Mouse (Mus musculus): ENCODE results near the gene B230118H07Rik.

The B230118H07Rik gene

DNA sequence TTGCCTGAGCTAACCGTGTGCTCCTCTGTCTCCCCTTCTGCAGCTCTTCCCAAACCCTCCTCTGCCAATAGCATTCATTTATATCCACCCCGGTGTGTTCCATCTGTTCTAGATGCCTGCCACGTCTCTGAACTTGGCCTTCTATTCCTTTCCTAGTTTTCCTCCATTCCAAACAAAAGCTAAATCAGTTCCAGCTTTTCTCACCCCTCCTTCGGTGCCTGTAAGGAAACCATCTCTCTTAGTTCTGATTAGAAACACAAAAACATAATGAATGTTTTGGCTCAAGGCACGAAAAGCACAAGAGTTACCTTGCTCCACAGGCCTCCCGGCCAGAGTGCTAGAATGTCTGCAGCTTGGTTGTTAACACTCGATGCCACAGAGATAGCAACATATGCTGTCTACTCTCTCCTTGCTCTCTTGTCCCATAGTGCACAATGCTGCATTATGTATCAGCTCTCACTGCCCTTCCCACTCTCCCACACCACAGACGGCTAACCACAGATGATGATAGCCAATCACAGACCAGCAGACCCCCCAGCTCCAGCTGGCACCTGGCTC lies at the start of gene B230118H07Rik, which contains the start of gene Rag1:
B230118H07Rik (minus strand) TSS at position 419 of the 558 bp plus-strand sequence.
Rag1 (minus strand) TSS at position 388 of the 558 bp plus-strand sequence.
- peak; percentile 34 for DNase-seq (ENCODE audit: low read depth, low spot score)

- DNase-seq (ENCODE audit: low read depth, low spot score): no peak
These were observed 46.3 kb upstream of the B230118H07Rik start for GRCm38 (mm10) chr2:101695584-101695983.

GRCm38 (mm10) chr2:101693577-101694215 lies 44.4 kb upstream of the B230118H07Rik start:
- DNase-seq (ENCODE audit: low read depth, low spot score): peak; percentile 28

GRCm38 (mm10) chr2:101693043-101693442 lies 43.7 kb upstream of the B230118H07Rik start:
- DNase-seq (ENCODE audit: low read depth, low spot score): no peak

GRCm38 (mm10) chr2:101690252-101690827 lies 41.0 kb upstream of the B230118H07Rik start:
- DNase-seq (ENCODE audit: low read depth, low spot score): no peak

DNA sequence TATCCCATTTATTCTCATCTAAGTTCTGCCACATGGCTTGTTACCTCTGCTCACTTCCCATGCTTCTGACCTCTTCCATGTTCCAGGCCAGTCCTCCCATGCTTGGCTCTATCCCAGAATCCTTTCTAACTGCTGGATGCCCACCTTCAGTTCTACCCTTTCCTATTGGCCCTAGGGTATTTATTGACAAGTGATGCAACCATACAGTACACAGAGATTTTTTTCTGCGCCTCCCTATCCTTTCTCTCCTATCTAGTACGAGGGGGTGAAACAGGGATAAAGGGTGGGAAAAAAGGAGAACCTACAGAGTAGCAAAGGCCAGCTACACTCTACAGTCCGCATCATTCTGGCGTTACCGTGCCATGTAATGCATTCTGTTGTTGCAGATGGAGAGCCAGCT lies 38.7 kb upstream of the B230118H07Rik start:
- no peak for DNase-seq (ENCODE audit: low read depth, low spot score)

DNA sequence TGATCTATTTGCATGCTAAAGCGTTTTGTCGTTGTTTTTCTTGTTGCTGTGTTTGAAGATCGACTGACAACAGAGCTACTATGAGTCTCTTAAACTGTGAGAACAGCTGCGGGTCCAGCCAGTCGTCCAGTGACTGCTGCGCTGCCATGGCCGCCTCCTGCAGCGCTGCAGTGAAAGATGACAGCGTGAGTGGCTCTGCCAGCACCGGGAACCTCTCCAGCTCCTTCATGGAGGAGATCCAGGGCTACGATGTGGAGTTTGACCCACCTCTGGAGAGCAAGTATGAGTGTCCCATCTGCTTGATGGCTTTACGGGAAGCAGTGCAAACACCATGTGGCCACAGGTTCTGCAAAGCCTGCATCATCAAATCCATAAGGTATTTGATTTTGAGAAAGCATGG lies 35.1 kb upstream of the B230118H07Rik start:
- no peak for DNase-seq (ENCODE audit: low read depth, low spot score)

DNA sequence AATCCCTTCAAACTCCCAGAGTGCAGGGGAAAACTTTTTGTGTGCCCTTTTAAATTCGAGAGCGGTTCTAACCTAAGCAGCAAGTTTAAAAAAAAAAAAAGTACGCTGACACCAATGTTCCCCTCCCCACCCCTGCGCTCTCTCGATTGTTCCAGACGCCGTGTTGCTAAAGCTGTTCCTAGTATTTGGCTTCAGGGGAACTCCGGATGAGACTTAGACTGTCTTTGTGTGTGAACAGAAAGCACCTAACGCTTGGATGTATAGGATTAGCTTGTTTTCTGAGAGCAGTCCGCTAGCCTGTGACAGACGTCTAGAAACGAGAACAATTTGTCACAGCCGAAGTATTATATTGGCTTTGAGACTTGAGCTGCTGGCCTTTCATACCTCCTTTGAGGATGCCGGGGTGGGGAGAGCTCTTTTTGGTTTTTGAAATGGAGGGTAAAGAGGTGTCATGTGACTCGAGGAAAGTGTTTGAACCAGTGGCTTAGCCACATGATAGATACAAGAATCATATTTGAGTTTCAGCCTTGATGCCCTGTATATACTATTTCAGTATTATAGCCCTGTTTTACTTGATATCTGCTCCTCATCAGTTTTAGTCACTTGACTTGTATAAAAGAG lies 29.9 kb upstream of the B230118H07Rik start:
- DNase-seq (ENCODE audit: low read depth, low spot score): no peak

DNA sequence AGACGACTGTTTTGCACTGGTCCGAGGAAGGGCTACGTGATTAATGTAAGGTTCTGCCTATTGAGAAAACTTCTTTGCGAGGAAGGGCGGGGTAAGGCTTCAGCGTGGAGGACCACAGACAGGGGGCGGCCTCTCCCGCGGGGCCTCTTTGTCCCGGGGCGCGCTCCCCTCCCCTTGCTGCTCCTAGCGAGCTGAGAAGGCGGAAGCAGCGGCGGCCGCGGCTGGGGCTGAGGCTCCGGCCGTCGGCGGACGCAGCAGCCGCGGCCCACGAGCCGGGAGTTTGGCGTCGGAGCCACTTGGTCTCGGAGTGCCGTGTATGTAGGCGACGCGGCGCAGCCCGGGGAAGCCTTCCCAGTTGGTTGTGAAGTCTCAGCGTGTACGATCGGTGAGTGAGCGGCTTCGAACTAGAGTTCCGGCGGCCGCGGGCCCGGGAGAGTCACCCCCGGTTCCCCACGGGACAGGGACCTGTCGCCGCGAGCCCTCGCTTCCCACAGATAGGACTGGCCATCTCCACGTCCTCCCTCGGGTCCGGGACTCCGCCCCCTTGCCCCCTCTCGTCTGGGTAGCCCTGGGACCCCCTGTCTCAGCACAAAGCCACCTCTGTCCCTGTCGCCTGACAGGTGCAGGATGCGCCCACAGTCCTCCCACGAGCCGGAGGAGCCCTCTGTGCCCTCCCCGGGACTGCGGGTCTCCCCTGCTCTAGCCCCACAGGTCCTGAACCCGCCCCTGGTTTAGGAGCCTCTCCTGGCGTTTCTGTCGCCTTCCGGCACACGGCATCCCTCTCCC lies 29.1 kb upstream of the B230118H07Rik start, which contains the start of gene Traf6:
Traf6 (plus strand) TSS at position 194 of the 786 bp plus-strand sequence.
- peak; percentile 79 for DNase-seq (ENCODE audit: low read depth, low spot score)

DNA sequence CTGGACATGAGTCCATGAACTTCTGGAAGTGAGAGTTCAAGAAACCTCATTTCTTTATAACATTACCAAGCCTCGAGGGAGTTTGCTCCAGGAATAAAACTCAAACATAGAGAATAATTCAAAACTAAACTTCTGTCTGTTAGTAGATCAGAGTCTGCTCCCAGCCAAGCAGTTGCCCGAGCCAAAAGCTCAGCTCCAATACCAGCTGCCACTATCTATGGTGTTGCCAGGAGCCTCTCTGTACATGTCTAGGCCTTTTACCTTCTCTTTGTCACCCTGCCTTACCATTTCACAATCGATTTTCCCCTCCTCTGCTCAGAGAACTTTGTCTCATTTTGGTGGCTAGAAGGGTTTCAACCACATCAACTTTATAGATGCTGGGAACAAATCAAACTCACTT lies 24.2 kb upstream of the B230118H07Rik start:
- no peak for DNase-seq (ENCODE audit: low read depth, low spot score)

DNA sequence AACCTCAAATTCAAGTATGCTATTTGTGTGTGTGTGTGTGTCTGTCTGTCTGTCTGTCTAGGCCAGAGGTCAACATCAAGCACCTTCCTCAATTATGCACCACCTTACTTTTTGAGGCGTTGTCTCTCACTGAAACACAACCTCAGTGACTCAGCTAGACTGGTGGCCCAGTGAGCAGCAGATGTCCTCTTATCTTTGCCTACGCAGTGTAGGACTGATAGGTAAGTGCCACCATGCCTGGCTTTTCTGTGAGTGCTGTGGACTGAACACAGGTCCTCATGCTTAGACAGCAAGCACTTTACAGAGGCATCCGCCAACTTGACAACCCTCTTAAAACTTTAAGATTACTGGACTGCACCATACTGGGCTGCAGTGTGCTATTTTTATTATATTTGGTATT lies 19.4 kb upstream of the B230118H07Rik start:
- no peak for DNase-seq (ENCODE audit: low read depth, low spot score)

- DNase-seq (ENCODE audit: low read depth, low spot score): no peak
These were observed 16.4 kb upstream of the B230118H07Rik start for GRCm38 (mm10) chr2:101665703-101666092.

DNA sequence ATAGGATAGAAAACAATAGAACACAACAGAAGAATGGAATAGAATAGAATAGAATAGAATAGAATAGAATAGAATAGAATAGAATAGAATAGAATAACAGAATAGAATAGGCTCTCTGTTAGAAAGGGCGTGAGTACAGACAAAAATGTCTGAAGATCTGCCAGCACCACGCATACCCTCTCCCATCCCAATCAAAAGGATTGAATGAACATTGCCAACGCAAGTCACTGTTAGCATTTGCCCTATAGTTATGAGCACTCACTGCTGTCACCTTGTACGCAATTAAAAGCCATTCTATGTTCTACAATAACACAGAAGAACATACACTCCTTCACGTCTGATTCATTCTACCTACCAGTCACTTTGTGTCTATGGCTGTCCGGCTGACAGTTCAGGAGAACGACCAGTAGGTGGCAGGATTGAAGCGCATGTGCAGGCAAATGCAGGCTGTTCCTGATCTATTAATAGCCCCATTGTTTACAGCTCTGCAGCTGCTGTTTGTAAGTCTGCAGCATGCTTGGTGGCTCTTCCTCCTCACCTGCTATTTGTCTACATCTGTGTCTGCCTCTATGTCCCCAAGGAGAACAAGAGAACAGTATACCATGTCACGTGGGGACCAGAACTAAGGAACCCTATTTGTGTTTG lies 15.8 kb upstream of the B230118H07Rik start:
- peak; percentile 87 for DNase-seq (ENCODE audit: low read depth, low spot score)

DNA sequence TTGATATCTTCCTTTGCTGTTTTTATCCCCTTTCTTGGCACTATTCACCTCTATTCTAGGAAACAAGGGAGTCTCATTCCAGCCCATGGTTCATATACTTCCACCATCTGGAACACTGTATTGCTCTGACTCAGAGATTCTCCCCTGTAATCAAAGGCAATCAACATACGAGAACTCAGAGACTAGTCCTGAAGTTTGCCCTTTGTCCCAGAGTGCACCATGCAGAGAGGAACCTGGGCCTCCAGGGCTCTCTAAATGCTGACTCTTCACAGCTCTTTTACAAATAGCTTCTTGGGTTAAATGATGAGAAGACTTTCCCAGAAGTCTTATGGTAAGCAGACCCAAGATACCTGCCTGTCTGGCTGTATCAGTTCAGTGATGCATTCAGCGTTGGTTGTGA lies 11.2 kb upstream of the B230118H07Rik start:
- DNase-seq (ENCODE audit: low read depth, low spot score): no peak

- DNase-seq (ENCODE audit: low read depth, low spot score): peak; percentile 79
These were observed 3.7 kb upstream of the B230118H07Rik start for GRCm38 (mm10) chr2:101652921-101653597.

DNA sequence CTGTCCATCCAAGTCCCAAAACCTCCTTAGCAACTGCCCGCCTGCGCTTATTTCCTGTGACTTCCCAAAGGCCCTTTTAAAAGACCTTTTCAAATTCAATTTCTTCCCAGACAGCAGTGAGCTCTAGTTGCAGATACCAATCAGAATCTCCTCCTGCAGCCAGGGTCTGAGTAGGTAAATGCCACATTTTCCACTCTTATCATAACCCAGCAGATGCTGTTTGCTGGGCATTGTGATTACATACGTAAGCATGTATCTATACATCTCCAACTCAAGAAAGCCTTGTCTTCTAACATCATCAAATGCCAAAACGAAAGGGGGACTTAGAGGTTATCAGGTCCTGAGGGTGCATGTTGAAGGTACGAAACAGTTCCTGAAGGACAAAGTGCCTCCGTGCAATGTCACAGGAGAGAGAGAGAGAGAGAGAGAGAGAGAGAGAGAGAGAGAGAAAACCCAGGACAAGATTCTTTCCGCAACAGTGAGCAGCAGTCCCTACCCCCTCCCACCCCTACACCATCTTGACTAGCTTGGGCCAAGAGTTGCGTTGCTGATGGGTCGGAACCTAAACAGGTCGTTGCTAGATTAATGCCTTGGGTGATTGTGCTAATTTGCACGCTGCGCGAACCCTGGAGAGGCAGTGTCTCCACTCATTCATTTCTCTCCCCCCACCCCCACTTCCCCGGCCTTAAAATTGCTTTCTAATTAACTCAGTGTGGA lies 3.0 kb upstream of the B230118H07Rik start:
- no peak for DNase-seq (ENCODE audit: low read depth, low spot score)

GRCm38 (mm10) chr2:101650446-101650845 lies 1.1 kb upstream of the B230118H07Rik start:
- no peak for DNase-seq (ENCODE audit: low read depth, low spot score)

- no peak for DNase-seq (ENCODE audit: low read depth, low spot score)
These were observed 971 bp downstream of the B230118H07Rik start for GRCm38 (mm10) chr2:101648361-101648760.

DNA sequence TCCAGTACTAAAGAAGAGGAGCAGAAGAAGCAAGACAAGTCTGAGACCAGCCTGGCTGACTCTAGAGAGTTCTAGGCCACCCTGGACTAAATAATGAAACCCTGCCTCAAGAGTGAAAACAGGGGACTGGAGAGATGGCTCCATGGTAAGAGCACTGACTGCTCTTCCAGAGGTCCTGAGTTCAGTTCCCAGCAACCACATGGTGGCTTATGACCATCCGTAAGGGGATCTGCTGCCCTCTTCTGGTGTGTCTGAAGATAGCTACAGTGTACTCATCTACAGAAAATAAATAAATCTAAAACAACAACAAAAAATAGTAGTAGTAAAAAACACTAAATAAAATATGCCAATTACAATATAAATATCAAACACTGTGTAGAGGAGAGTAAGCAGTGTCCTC lies 3.5 kb downstream of the B230118H07Rik start:
- DNase-seq (ENCODE audit: low read depth, low spot score): no peak

- no peak for DNase-seq (ENCODE audit: low read depth, low spot score)
These were observed 9.4 kb downstream of the B230118H07Rik start for GRCm38 (mm10) chr2:101639840-101640350.
